Mouse (Mus musculus): Measurements from ENCODE around the gene Ap1g1. TPM values are rescaled to one million over a fixed set of nuclear protein-coding genes. Genes with fewer than 3 reads are reported as not detected.

The Ap1g1 gene
- polyA plus RNA-seq, 1 experiment: 68.4 TPM

DNA sequence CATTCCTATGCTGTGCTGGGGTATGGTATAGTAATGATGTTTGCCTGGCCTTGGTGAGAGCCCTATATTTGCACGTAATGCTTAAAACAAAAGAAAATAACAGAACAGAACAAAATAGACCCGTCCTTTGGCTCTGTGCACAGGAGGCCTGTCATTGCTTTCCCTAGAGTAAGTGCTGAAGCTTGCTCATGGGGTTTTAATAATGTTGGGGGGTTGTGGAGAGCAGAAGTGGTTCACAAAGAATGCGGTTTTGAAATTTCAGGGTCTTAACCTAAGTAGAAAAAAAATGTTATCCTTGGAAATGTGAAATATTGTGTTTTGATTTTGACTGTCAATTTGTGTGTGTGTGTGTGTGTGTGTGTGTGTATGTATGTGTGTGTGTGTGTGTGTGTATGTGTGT lies 70.6 kb downstream of the Ap1g1 start:
- Histone ChIP-seq H3K4me3 (ENCODE audit: insufficient read depth, low read length) (no peak overlapping the region), H3K4me1 (ENCODE audit: control insufficient read depth, insufficient read depth, low read length) (no peaks in the 10 kb centered on the region), H3K27ac (ENCODE audit: insufficient read depth, low read length) (no peak overlapping the region)
- TF ChIP-seq CTCF (IDR thresholded peaks at IDR 0.05; ENCODE audit: extremely low read depth, insufficient read depth, low read length) (no peak), POLR2A (IDR thresholded peaks at IDR 0.05; ENCODE audit: extremely low read depth, insufficient read depth, low read length) (no peak)

DNA sequence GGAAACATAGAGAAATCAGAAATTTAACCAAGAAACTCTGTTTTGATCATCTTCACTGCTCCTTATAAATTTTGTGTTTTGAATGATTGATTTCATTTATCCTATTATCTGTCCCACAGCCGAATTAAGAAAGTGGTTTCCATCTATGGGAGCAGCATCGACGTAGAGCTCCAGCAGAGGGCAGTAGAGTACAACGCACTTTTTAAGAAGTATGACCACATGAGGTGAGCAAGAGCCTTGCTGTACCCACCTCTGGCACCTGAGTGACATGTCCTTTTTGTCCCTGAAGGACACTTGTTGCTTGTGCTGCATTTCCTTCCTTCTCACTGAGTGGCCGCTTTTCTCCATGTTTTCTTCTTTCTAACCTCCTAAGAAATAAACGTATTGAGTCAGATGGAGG lies 75.1 kb downstream of the Ap1g1 start:
- no peak for TF ChIP-seq POLR2A (IDR thresholded peaks at IDR 0.05; ENCODE audit: extremely low read depth, insufficient read depth, low read length)
- peak; percentile 91 for TF ChIP-seq CTCF (IDR thresholded peaks at IDR 0.05; ENCODE audit: extremely low read depth, insufficient read depth, low read length)
- no peaks in the 10 kb centered on the region for H3K4me1 ChIP-seq (ENCODE audit: control insufficient read depth, insufficient read depth, low read length)
- H3K27ac ChIP-seq (ENCODE audit: insufficient read depth, low read length): no peak overlapping the region
- no peak overlapping the region for H3K4me3 ChIP-seq (ENCODE audit: insufficient read depth, low read length)

DNA sequence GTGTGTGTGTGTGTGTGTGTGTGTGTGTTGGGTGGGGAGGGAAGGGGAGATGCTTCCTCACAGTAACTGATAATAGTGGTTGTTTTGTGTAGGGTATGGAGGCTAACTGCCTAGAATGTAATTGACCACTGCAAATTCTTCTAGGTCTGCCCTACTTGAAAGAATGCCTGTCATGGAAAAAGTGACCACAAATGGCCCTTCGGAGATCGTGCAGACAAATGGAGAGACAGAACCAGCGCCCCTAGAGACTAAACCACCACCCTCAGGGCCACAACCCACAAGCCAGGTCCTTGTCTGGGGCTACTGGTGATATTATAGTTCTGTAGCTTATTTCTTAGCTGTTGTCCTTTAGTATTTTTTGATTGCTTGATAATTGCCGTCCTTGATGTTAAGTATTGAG lies 76.2 kb downstream of the Ap1g1 start:
- TF ChIP-seq POLR2A (IDR thresholded peaks at IDR 0.05; ENCODE audit: extremely low read depth, insufficient read depth, low read length) (no peak), CTCF (IDR thresholded peaks at IDR 0.05; ENCODE audit: extremely low read depth, insufficient read depth, low read length) (no peak)
- H3K4me1 ChIP-seq (ENCODE audit: control insufficient read depth, insufficient read depth, low read length): no peaks in the 10 kb centered on the region
- no peak overlapping the region for H3K4me3 ChIP-seq (ENCODE audit: insufficient read depth, low read length)
- no peak overlapping the region for H3K27ac ChIP-seq (ENCODE audit: insufficient read depth, low read length)

DNA sequence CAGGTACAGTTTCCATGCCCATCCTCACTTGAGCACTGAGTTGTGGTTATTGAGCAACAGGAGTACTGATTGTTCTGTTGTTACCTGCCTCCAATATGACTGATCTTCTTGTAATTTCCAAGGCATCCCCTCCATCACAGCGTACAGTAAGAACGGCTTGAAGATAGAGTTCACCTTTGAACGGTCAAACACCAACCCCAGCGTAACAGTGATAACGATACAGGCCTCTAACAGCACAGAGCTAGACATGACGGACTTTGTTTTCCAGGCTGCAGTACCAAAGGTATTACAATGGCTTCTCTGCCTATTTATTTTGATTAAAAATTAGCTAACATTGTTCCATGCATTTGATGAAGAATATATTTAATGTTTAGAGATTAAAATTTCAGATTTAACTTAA lies 77.1 kb downstream of the Ap1g1 start:
- TF ChIP-seq POLR2A (IDR thresholded peaks at IDR 0.05; ENCODE audit: extremely low read depth, insufficient read depth, low read length) (no peak), CTCF (IDR thresholded peaks at IDR 0.05; ENCODE audit: extremely low read depth, insufficient read depth, low read length) (no peak)
- Histone ChIP-seq H3K27ac (ENCODE audit: insufficient read depth, low read length) (no peak overlapping the region), H3K4me1 (ENCODE audit: control insufficient read depth, insufficient read depth, low read length) (no peaks in the 10 kb centered on the region), H3K4me3 (ENCODE audit: insufficient read depth, low read length) (no peak overlapping the region)

DNA sequence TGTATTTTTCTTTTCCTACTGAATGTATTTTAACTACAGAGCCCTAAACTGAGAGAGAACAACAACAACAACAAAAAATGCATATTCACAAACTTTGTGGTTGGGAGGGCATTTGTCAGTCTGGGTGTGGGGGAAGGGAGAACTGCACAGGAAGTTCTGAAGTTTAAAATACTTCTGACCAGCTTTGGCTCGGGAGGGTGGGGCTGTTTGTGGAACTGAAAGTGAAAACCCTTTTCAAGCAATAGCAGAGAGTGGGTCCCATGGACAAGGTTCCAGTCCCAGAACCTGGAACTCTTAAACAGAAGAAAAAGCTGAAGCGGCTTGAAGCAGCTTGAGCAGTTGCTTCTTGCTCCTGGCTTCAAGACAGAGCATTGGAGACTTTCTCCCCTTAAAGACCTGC lies 85.0 kb downstream of the Ap1g1 start:
- no peak overlapping the region for H3K4me3 ChIP-seq (ENCODE audit: insufficient read depth, low read length)
- H3K27ac ChIP-seq (ENCODE audit: insufficient read depth, low read length): no peak overlapping the region; the same call in 1 of the 2 replicates
- no peak for TF ChIP-seq POLR2A (IDR thresholded peaks at IDR 0.05; ENCODE audit: extremely low read depth, insufficient read depth, low read length)
- no peak for TF ChIP-seq CTCF (IDR thresholded peaks at IDR 0.05; ENCODE audit: extremely low read depth, insufficient read depth, low read length)
- peaks cover 6% of the 10 kb centered on the region for H3K4me1 ChIP-seq (ENCODE audit: control insufficient read depth, insufficient read depth, low read length)

DNA sequence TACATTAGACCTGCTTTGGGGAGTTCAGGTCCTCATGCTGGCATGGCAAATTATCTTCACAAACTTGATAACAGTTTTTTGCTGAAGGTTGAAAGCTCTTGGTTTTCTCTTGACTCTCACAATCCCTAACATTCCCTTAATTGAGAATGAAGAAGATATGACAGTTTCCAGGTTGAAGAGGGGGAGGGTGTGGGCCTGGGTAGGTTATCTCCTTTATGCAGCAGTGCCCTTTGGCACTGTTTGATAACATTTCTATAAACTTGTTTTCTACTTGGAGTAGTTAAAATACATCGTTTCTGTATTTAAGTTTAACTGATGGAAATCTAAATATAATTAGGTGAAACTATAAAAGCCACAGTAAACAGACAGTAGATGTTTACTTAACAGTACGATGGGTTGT lies 86.4 kb downstream of the Ap1g1 start:
- no peak overlapping the region for H3K4me3 ChIP-seq (ENCODE audit: insufficient read depth, low read length)
- TF ChIP-seq POLR2A (IDR thresholded peaks at IDR 0.05; ENCODE audit: extremely low read depth, insufficient read depth, low read length): no peak
- TF ChIP-seq CTCF (IDR thresholded peaks at IDR 0.05; ENCODE audit: extremely low read depth, insufficient read depth, low read length): no peak
- H3K4me1 ChIP-seq (ENCODE audit: control insufficient read depth, insufficient read depth, low read length): peaks cover 6% of the 10 kb centered on the region
- no peak overlapping the region for H3K27ac ChIP-seq (ENCODE audit: insufficient read depth, low read length)

DNA sequence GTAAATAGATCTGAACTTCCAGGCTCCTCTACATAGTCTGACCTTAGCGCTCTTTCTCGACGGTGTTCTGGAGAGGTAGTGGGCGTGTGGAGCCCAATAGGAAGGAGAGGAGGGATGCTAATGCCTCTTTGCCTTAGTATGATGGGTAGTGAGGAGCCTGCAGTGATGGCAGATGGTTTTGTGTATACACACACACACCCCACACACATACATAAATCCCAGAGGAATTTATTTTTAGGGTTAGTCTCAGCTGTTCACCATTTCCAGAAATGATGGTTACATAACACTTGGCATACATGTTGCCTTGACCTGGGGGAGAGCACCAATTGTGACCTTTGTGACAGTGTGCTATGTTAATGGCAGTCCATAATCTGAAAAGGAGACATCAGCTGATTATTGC lies 87.2 kb downstream of the Ap1g1 start:
- no peak overlapping the region for H3K4me3 ChIP-seq (ENCODE audit: insufficient read depth, low read length)
- no peak for TF ChIP-seq CTCF (IDR thresholded peaks at IDR 0.05; ENCODE audit: extremely low read depth, insufficient read depth, low read length)
- no peak for TF ChIP-seq POLR2A (IDR thresholded peaks at IDR 0.05; ENCODE audit: extremely low read depth, insufficient read depth, low read length)
- peaks cover 6% of the 10 kb centered on the region for H3K4me1 ChIP-seq (ENCODE audit: control insufficient read depth, insufficient read depth, low read length)
- H3K27ac ChIP-seq (ENCODE audit: insufficient read depth, low read length): 0 out of 2 replicates have a peak overlapping the region, but pooled peaks have one; percentile 7

DNA sequence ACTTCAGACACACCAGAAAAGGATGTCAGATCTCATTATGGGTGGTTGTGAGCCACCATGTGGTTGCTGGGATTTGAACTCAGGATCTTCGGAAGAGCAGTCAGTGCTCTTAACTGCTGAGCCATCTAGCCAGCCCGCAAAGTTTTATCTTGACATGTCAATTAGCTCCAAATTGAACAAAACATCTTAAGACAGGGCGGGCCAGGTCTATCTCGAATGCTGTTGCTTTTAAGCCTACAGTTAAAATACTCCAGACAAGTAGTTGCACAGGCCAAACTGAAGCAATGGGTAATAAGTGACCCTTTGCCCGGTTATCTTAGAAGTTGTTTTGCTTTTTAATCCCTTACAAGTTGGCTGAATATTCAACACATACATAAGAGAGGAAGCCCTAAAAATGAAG lies 88.3 kb downstream of the Ap1g1 start:
- H3K4me1 ChIP-seq (ENCODE audit: control insufficient read depth, insufficient read depth, low read length): peaks cover 8% of the 10 kb centered on the region
- TF ChIP-seq POLR2A (IDR thresholded peaks at IDR 0.05; ENCODE audit: extremely low read depth, insufficient read depth, low read length): no peak
- no peak for TF ChIP-seq CTCF (IDR thresholded peaks at IDR 0.05; ENCODE audit: extremely low read depth, insufficient read depth, low read length)
- no peak overlapping the region for H3K4me3 ChIP-seq (ENCODE audit: insufficient read depth, low read length)
- no peak overlapping the region for H3K27ac ChIP-seq (ENCODE audit: insufficient read depth, low read length)

DNA sequence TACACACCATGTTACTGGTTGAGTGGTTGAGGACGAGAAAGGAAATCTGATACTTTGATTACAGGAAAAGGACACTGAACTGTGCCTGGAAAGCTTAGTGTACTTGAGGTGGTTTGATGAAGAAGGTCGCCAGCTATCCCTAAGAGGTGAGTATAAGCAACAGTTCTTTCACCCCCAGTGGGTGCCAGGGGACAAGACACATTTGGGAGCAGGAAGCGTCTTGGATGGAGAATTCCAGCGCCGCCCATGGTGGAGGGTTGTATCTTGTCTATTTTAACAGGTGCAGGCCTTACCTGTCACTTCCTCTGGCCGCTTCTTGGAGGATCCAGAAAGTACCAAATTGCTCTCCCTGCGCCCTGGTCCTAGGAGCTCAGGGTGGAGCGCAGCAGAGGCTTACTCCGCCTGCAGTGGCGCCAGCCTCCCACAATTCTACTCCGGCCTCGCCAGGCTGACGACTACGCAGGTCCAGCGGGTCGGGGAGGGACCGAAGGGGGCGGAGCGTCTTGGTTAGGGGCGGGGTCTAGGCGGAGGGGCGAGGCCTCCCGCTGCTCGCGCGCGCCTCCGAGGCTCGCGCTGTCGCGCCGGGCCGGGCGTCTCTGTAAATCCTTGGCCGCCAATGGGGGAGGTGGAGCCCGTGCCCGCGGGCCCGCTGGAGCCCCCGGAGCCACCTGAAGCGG lies 89.8 kb downstream of the Ap1g1 start, which contains the start of gene Phlpp2:
TSS of gene Phlpp2 (plus strand) at position 540 of the 677 bp plus-strand sequence.
- H3K4me1 ChIP-seq (ENCODE audit: control insufficient read depth, insufficient read depth, low read length): peaks cover 8% of the 10 kb centered on the region
- TF ChIP-seq POLR2A (IDR thresholded peaks at IDR 0.05; ENCODE audit: extremely low read depth, insufficient read depth, low read length): peak; percentile 81; the same call in 1 of the 2 replicates
- TF ChIP-seq CTCF (IDR thresholded peaks at IDR 0.05; ENCODE audit: extremely low read depth, insufficient read depth, low read length): no peak
- H3K27ac ChIP-seq (ENCODE audit: insufficient read depth, low read length): peak within 1 kb of the TSS; percentile 45; the same call in 1 of the 2 replicates
- peak within 1 kb of the TSS; percentile 50 for H3K4me3 ChIP-seq (ENCODE audit: insufficient read depth, low read length)

DNA sequence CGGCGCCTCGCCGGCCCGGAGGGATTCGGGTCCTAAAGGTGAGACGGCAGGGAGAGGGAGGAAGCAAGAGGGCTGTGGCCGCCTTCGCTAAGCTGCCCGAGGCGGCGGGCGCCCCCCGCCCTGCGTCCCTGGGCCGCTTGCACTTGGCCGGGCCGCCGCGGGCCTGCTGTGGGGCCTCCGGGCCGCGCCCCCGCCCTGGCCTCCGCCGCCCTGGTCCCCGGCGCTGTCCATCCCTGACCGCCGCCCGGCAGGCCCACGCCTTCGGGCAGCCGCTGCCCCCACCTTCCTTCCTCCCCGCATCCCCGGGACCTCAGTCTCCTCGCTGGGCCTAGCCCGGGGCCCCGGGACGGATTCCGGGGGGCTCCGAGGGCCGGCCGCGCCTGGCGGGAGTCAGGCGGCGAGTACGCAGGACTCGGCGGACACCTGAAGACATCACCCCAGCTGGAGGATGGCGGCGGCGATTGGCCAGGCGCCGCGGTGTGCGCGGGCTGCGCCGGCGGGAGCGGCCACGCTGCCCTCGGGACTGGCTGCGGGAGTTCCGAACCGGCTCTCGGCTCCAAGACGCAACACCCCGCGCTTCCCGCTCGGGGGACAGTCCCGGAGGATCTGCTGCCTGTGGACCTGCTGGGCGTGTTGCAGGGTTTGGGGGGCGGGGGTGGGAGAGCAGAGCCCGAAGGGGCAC lies 90.5 kb downstream of the Ap1g1 start:
- TF ChIP-seq POLR2A (IDR thresholded peaks at IDR 0.05; ENCODE audit: extremely low read depth, insufficient read depth, low read length): no peak
- TF ChIP-seq CTCF (IDR thresholded peaks at IDR 0.05; ENCODE audit: extremely low read depth, insufficient read depth, low read length): no peak
- H3K4me1 ChIP-seq (ENCODE audit: control insufficient read depth, insufficient read depth, low read length): peaks cover 8% of the 10 kb centered on the region
- H3K4me3 ChIP-seq (ENCODE audit: insufficient read depth, low read length): peak overlapping the region; percentile 50
- peak overlapping the region; percentile 45; the same call in 1 of the 2 replicates for H3K27ac ChIP-seq (ENCODE audit: insufficient read depth, low read length)
